In genomic region chr6:37451664-37452063, GRCm38 (mm10) we compare ENCODE assay signal across 23 mouse cellular contexts.
"Had no signal": no experiment of that assay in that cellular context is flagged by ENCODE, and none has a peak within 500 bp of the region (broad histone marks: within the 10 kb centered on the region; RNA-seq: fewer than 3 reads in every experiment).

No protein-coding gene starts in this region.

- DNase-seq: kidney, postnatal 25 days; layer of hippocampus, adult 9-11 months; liver; lung, adult 18-20 months; midbrain, embryonic 14.5 days; right cerebral cortex, adult 18-20 months; right cerebral cortex, postnatal 25 days; spleen, adult 18-20 months; thymus, adult 18-20 months; thymus, postnatal 36 days had no signal

- H3K27ac ChIP-seq: kidney, postnatal 0 days; layer of hippocampus, adult 2 months; limb, embryonic 10.5 days; limb, embryonic 13.5 days; liver, embryonic 12.5 days; liver, embryonic 15.5 days; macrophage; midbrain, embryonic 10.5 days; neural tube, embryonic 12.5 days; neural tube, embryonic 15.5 days; stomach, embryonic 15.5 days had no signal

- H3K4me3 ChIP-seq: layer of hippocampus, adult 2 months; limb, embryonic 10.5 days; limb, embryonic 13.5 days; liver, embryonic 12.5 days; liver, embryonic 15.5 days; megakaryocyte, embryonic 14.5 days; midbrain, embryonic 10.5 days; neural tube, embryonic 12.5 days; neural tube, embryonic 15.5 days; stomach, embryonic 15.5 days had no signal

- H3K9ac ChIP-seq: limb, embryonic 13.5 days; liver, embryonic 12.5 days; liver, embryonic 15.5 days; neural tube, embryonic 12.5 days; neural tube, embryonic 15.5 days; stomach, embryonic 15.5 days had no signal

- H3K4me1 ChIP-seq: limb, embryonic 10.5 days; limb, embryonic 13.5 days; liver, embryonic 12.5 days; liver, embryonic 15.5 days; midbrain, embryonic 10.5 days; neural tube, embryonic 12.5 days; neural tube, embryonic 15.5 days; stomach, embryonic 15.5 days had no signal

- H3K36me3 ChIP-seq: limb, embryonic 10.5 days; limb, embryonic 13.5 days; liver, embryonic 12.5 days; liver, embryonic 15.5 days; midbrain, embryonic 10.5 days; neural tube, embryonic 12.5 days; neural tube, embryonic 15.5 days; stomach, embryonic 15.5 days had no signal

- H3K27me3 ChIP-seq: limb, embryonic 13.5 days; liver, embryonic 12.5 days; liver, embryonic 15.5 days; neural tube, embryonic 12.5 days; neural tube, embryonic 15.5 days; stomach, embryonic 15.5 days had no signal

- H3K4me2 ChIP-seq: limb, embryonic 13.5 days; liver, embryonic 12.5 days; liver, embryonic 15.5 days; neural tube, embryonic 12.5 days; neural tube, embryonic 15.5 days; stomach, embryonic 15.5 days had no signal

- H3K9me3 ChIP-seq: limb, embryonic 10.5 days; limb, embryonic 13.5 days; liver, embryonic 12.5 days; liver, embryonic 15.5 days; megakaryocyte, embryonic 14.5 days; midbrain, embryonic 10.5 days; neural tube, embryonic 12.5 days; neural tube, embryonic 15.5 days; stomach, embryonic 15.5 days had no signal

- ATAC-seq: liver, embryonic 12.5 days; lung, postnatal 0 days had no signal
